Mouse (Mus musculus) hindbrain, embryonic 16.5 days (tissue): Measurements from ENCODE around the gene Ell. TPM values are rescaled to one million over a fixed set of nuclear protein-coding genes. Genes with fewer than 3 reads are reported as not detected.
"Not testable (repeated sequence)": the region's sequence is repeated elsewhere in the genome, so short reads cannot be mapped to it uniquely, and the experiment has no call there.

Experiments used
- ATAC-seq: fragments of 200-750 bp; cut with Nextera tagmentation; 2 replicates; pipeline ENCODE4 v1.8.0; 2017; ENCODE audit warnings: moderate TSS enrichment, moderate library complexity
- H3K27ac ChIP-seq: fragments of 300-500 bp; sonication (generic); 2 replicates; pipeline ENCODE4 v1.5.1; 2014; ENCODE audit warnings: low read depth, mild to moderate bottlenecking, control low read depth, low read length, moderate library complexity
- H3K27me3 ChIP-seq: fragments of 300-500 bp; sonication (generic); replicated peaks from 2 replicates; pipeline ENCODE4 v1.6.1; 2014; ENCODE audit warnings: low read length; ENCODE audit not compliant: control insufficient read depth, insufficient read depth
- H3K36me3 ChIP-seq: fragments of 300-500 bp; sonication (generic); 2 replicates; pipeline ENCODE4 v1.6.1; 2014; ENCODE audit warnings: mild to moderate bottlenecking, low read length, moderate library complexity, mixed read lengths; ENCODE audit not compliant: control insufficient read depth, insufficient read depth
- H3K4me1 ChIP-seq: fragments of 300-500 bp; sonication (generic); 2 replicates; pipeline ENCODE4 v1.6.1; 2014; ENCODE audit warnings: low read depth, low read length; ENCODE audit not compliant: control insufficient read depth, insufficient read depth
- H3K4me2 ChIP-seq: fragments of 300-500 bp; sonication (generic); 2 replicates; pipeline ENCODE4 v1.6.1; 2014; ENCODE audit warnings: mild to moderate bottlenecking, low read length, control low read depth, moderate library complexity
- H3K4me3 ChIP-seq: fragments of 300-500 bp; sonication (generic); 2 replicates; pipeline ENCODE4 v1.5.1; 2014; ENCODE audit warnings: mild to moderate bottlenecking, low read length, control low read depth, moderate library complexity
- H3K9ac ChIP-seq: fragments of 300-500 bp; sonication (generic); 2 replicates; pipeline ENCODE4 v1.6.1; 2014; ENCODE audit warnings: low read depth, mild to moderate bottlenecking, control low read depth, low read length, moderate library complexity
- H3K9me3 ChIP-seq: fragments of 300-500 bp; sonication (generic); 2 replicates; pipeline ENCODE4 v1.6.1; 2014; ENCODE audit warnings: mild to moderate bottlenecking, low read length, moderate library complexity; ENCODE audit not compliant: control insufficient read depth
- WGBS: fragments of 180-500 bp; shearing (Covaris S2); extraction: QIAGEN DNeasy Blood & Tissue Kit; methylation state at CpG from one replicate; pipeline ENCODE4 v1.1.7; 2014; 5-methylcytosine and 5-hydroxymethylcytosine counted together
- polyA plus RNA-seq: library from polyadenylated mRNA; unstranded; fragments of >200 nt; fragmentation: Nextera tagmentation; extraction: Ambion mirVana; gene quantifications from 2 replicates; pipeline ENCODE4 v1.2.1, GENCODE M21; 2015

The Ell gene
- polyA plus RNA-seq, 1 experiment from 2014 or later = 14.9 TPM

- H3K36me3 ChIP-seq = peaks cover 9% of the 10 kb centered on the region
- H3K9me3 ChIP-seq = no peaks in the 10 kb centered on the region
- peak overlapping the region; percentile 65 for H3K4me2 ChIP-seq
- peak overlapping the region; percentile 98 for H3K27ac ChIP-seq
- H3K27me3 ChIP-seq = peaks cover 22% of the 10 kb centered on the region
- peaks cover 48% of the 10 kb centered on the region for H3K4me1 ChIP-seq
- WGBS = 36% methylated on average over 29 of the region's 32 CpGs
- peak; percentile 27; the same call in 1 of the 2 replicates for ATAC-seq
- peak overlapping the region; percentile 77 for H3K4me3 ChIP-seq
- peak overlapping the region; percentile 98 for H3K9ac ChIP-seq
Measured at GRCm38 (mm10) chr8:70505698-70506327, 33.4 kb upstream of the Ell start.

DNA sequence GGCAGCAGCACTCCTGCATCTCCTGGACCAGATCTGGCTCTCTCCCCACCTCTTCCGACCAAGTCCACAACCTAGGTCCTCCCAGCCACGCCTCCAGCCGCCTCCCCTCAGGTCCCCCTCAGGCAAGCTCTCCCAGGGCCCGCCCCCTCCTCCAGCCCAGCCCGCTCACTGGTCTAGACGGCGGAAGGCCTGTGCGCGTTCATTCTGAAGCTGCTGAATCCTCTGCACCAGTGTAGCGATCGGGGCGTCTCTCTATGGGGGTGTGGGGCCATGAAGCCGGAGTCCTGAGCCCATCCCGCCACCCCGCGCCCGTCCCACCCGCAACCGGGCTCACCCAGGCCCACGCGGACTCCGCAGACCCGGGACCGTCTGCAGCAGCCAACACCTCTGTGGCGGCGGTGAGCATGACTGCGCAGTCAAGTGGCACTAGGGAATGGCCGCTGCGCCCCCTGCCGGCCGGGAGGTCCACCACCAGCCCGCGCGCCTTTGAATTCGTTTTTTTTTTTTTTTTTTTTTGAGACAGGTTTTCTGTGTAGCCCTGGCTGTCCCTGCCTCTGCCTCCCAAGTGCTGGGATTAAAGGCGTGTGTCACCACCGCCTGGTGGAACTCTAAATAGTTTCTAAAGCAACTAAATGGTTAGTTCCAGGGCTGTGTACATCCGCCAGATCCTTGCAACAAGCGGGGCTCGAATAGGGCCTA lies 32.8 kb upstream of the Ell start, which contains the start of gene Rex1bd:
Rex1bd (minus strand) TSS at position 425 of the 699 bp plus-strand sequence.
- 3% methylated on average over 40 of the region's 40 CpGs for WGBS
- Histone ChIP-seq H3K4me3 (peak within 1 kb of the TSS; percentile 77), H3K36me3 (peaks cover 9% of the 10 kb centered on the region), H3K4me1 (peaks cover 48% of the 10 kb centered on the region), H3K4me2 (peak within 1 kb of the TSS; percentile 65), H3K27me3 (peaks cover 17% of the 10 kb centered on the region), H3K9ac (peak within 1 kb of the TSS; percentile 98), H3K27ac (peak within 1 kb of the TSS; percentile 98), H3K9me3 (no peaks in the 10 kb centered on the region)
- peak; percentile 88 for ATAC-seq

- Histone ChIP-seq H3K4me3 (0 out of 2 replicates have a peak overlapping the region, but pooled peaks have one; percentile 77), H3K4me1 (peaks cover 46% of the 10 kb centered on the region), H3K36me3 (peaks cover 9% of the 10 kb centered on the region), H3K27me3 (peaks cover 12% of the 10 kb centered on the region), H3K27ac (peak overlapping the region; percentile 98), H3K9ac (no peak overlapping the region; the same call in 1 of the 2 replicates), H3K9me3 (no peaks in the 10 kb centered on the region), H3K4me2 (no peak overlapping the region)
- 61% methylated on average over 5 of the region's 5 CpGs for WGBS
- no peak for ATAC-seq
Measured at GRCm38 (mm10) chr8:70507027-70507393, 32.2 kb upstream of the Ell start.

GRCm38 (mm10) chr8:70509281-70509952 lies 29.8 kb upstream of the Ell start:
- Histone ChIP-seq H3K27ac (no peak overlapping the region), H3K9me3 (no peaks in the 10 kb centered on the region), H3K27me3 (no peaks in the 10 kb centered on the region), H3K36me3 (peaks cover 15% of the 10 kb centered on the region), H3K9ac (peak overlapping the region; percentile 98), H3K4me1 (peaks cover 32% of the 10 kb centered on the region), H3K4me3 (peak overlapping the region; percentile 97), H3K4me2 (peak overlapping the region; percentile 100)
- WGBS = 18% methylated on average over 25 of the region's 25 CpGs
- ATAC-seq = no peak

DNA sequence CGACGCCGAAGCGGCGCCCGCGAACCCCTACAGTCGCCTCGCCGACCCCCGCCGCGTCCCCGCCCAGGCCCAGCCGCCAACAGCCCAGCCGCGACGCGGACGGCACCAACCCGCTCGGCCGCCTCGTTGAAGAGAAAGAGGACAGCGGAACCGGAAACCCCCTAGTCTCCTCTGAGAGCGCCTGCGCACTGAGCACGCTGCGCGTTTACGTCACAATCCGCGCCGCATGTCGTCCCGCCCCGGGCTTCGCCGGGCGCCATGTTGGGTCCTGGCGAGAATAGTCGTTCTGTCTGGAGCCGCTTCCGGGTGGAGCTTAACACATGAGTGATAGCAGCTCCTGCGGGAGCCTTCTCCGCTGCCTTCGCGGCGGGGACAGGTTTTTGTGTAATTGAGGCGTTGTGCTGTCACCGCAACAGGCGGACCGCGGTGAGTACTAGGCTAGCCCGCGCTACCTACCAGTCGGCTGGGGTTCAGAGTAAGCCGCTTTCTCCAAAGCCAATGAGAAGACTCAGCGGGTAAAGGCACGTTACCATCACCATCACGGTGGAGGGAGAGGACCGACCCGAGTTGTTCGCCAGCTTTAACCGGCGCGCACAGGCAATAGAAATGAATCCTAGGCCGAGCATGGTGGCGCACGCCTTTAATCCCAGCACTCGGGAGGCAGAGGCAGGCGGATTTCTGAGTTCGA lies 28.9 kb upstream of the Ell start, which contains the start of gene Uba52:
Uba52 (minus strand) TSS at position 574 of the 688 bp plus-strand sequence.
- Histone ChIP-seq H3K4me2 (peak within 1 kb of the TSS; percentile 100), H3K9me3 (no peaks in the 10 kb centered on the region), H3K4me3 (peak within 1 kb of the TSS; percentile 97), H3K27me3 (no peaks in the 10 kb centered on the region), H3K9ac (peak within 1 kb of the TSS; percentile 98), H3K27ac (peak within 1 kb of the TSS; percentile 94), H3K36me3 (peaks cover 15% of the 10 kb centered on the region), H3K4me1 (peaks cover 23% of the 10 kb centered on the region)
- ATAC-seq = peak; percentile 87
- under 1% methylated on average over 61 of the region's 74 CpGs for WGBS

GRCm38 (mm10) chr8:70511174-70511573 lies 28.1 kb upstream of the Ell start:
- not testable (repeated sequence) for ATAC-seq, H3K9ac ChIP-seq, H3K27me3 ChIP-seq, H3K27ac ChIP-seq, H3K9me3 ChIP-seq
- peaks cover 17% of the 10 kb centered on the region for H3K4me1 ChIP-seq
- peaks cover 15% of the 10 kb centered on the region for H3K36me3 ChIP-seq
- peak overlapping the region; percentile 54 for H3K4me2 ChIP-seq
- H3K4me3 ChIP-seq = peak overlapping the region; percentile 97
- 85% methylated on average over 6 of the region's 6 CpGs for WGBS

GRCm38 (mm10) chr8:70511770-70512169 lies 27.5 kb upstream of the Ell start:
- H3K36me3 ChIP-seq = peaks cover 15% of the 10 kb centered on the region
- H3K4me2 ChIP-seq = no peak overlapping the region
- H3K4me1 ChIP-seq = peaks cover 17% of the 10 kb centered on the region
- ATAC-seq = no peak
- no peaks in the 10 kb centered on the region for H3K27me3 ChIP-seq
- no peak overlapping the region for H3K9ac ChIP-seq
- WGBS = 95% methylated on average over 2 of the region's 2 CpGs
- H3K9me3 ChIP-seq = no peaks in the 10 kb centered on the region
- no peak overlapping the region for H3K4me3 ChIP-seq
- no peak overlapping the region for H3K27ac ChIP-seq

- H3K4me3 ChIP-seq = no peak overlapping the region
- H3K27ac ChIP-seq = no peak overlapping the region
- 95% methylated on average over 11 of the region's 11 CpGs for WGBS
- ATAC-seq = no peak
- H3K36me3 ChIP-seq = peaks cover 15% of the 10 kb centered on the region
- peaks cover 17% of the 10 kb centered on the region for H3K4me1 ChIP-seq
- H3K9ac ChIP-seq = no peak overlapping the region
- no peaks in the 10 kb centered on the region for H3K9me3 ChIP-seq
- no peaks in the 10 kb centered on the region for H3K27me3 ChIP-seq
- H3K4me2 ChIP-seq = no peak overlapping the region
Measured at GRCm38 (mm10) chr8:70512253-70512903, 26.9 kb upstream of the Ell start.
